Mouse (Mus musculus) testis, adult 2 months (tissue): ENCODE measurements around the gene Sgms2.

Experiments
- CTCF ChIP-seq: fragments of 200-500 bp; IDR thresholded peaks from 2 replicates; pipeline ENCODE4 v1.5.1; 2012; ENCODE audit warnings: low read depth, mild to moderate bottlenecking, inconsistent platforms, low read length, moderate library complexity; ENCODE audit not compliant: control insufficient read depth, insufficient read depth, insufficient replicate concordance
- POLR2A ChIP-seq: fragments of 200-500 bp; IDR thresholded peaks from 2 replicates; pipeline ENCODE4 v1.6.1; 2012; ENCODE audit warnings: low read depth, mild to moderate bottlenecking, inconsistent platforms, low read length, moderate library complexity; ENCODE audit not compliant: control insufficient read depth

DNA sequence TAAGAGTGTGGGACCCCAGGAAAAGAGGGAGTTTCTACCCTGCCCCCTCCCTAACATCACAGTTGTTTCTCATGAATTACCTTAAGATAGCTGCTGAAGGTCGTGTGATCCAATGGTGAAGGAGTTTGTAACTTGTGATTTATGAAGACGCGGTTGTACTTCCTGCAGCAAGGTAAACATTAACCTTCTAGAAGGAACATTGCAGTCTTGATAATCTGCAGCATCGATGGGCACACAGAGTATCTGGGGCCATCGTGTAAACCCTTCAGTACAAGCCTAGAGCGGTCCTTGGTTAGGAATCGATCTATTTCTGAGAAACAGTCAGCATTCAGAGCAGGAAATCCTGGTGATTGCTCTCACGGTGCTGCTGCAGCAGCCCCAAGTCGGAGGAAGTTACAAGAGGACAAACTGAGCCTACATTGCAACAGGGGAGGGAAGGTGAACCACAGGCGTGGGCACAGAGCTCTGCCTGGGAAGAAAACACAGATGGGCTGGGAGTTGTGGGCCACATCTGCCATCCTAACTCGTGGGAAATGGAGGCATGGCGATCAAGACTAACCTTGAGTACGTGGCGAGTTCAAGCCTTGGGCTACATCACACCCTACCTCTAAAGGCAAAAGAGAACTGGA lies 13.5 kb upstream of the Sgms2 start:
- TF ChIP-seq POLR2A (no peak), CTCF (no peak)
